Mouse (Mus musculus): ENCODE measurements around the gene Tnfsf4. TPM values are rescaled to one million over a fixed set of nuclear protein-coding genes. Genes with fewer than 3 reads are reported as not detected.

Tnfsf4 gene
- polyA plus RNA-seq (2011; ENCODE audit: insufficient read length, low read depth, missing spikeins), result 0.27 TPM in 1 of 2 replicates, not detected in the other

DNA sequence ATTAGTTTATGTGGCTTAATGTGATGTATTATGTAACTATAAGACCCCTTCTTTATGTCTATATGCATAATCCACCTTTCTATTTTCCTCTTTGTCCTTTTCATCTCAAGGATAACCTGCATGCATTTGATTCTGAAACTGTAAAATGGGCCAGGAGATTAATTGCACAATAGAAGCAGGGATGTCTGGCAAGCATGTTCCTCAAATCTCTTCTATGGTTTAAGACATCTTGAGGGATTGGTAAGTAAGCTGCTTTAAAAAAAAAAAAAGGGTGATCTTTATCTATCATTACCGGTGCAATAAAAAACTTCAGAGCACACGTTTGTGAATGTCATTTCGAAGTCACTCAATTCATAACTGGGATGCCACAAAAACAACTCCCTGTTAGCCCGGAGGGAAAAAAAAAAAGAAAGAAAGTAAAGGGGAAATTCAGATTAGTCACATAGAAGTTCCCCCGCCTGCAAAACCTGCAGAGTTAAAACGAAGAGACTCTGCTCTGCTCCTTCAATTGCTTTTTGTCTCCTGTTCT lies at the start of gene Tnfsf4:
Gene Tnfsf4, plus strand, starts transcription at position 479 of the 529 bp plus-strand sequence.
- Histone ChIP-seq H3K4me3 (ENCODE audit: insufficient read depth, low read length) (no peak within 1 kb of the TSS), H3K27ac (ENCODE audit: insufficient read depth, low read length) (peak within 1 kb of the TSS; percentile 47)

GRCm38 (mm10) chr1:161350981-161351380 lies 44.2 kb upstream of the Tnfsf4 start:
- Histone ChIP-seq H3K4me3 (ENCODE audit: insufficient read depth, low read length) (no peak overlapping the region), H3K4me1 (ENCODE audit: control insufficient read depth, insufficient read depth, low read length) (peaks cover 2% of the 10 kb centered on the region), H3K27ac (ENCODE audit: insufficient read depth, low read length) (no peak overlapping the region)
- no peak for TF ChIP-seq POLR2A (IDR thresholded peaks at IDR 0.05; ENCODE audit: low read depth, low read length)
- no peak for TF ChIP-seq CTCF (IDR thresholded peaks at IDR 0.05; ENCODE audit: borderline replicate concordance, insufficient read depth, low read length)

More for the DNA sequence above, at the start of gene Tnfsf4:
- H3K4me1 ChIP-seq (ENCODE audit: control insufficient read depth, insufficient read depth, low read length), result peaks cover 7% of the 10 kb centered on the region
- TF ChIP-seq POLR2A (IDR thresholded peaks at IDR 0.05; ENCODE audit: low read depth, low read length), result no peak
- TF ChIP-seq CTCF (IDR thresholded peaks at IDR 0.05; ENCODE audit: borderline replicate concordance, insufficient read depth, low read length), result no peak

DNA sequence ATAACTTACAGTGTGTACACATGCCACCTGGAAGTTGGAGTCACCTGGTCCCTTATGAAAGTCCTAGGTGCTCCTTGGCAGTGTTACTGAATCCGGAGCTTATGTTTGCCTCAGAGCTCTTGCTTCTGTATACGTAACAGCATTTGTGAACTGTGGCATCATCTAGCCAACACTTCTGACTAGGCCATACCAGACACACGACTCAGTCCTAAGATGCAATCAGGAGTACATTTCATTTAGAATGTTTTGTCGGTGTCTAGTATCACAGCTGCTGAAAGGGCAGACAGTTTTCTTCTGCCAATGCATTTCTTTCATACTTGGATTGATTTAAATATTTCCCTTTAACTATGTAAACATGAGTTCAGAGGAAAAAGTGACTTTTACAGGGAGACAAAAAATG lies 30.2 kb upstream of the Tnfsf4 start:
- Histone ChIP-seq H3K4me1 (ENCODE audit: control insufficient read depth, insufficient read depth, low read length) (peaks cover 7% of the 10 kb centered on the region), H3K27ac (ENCODE audit: insufficient read depth, low read length) (peak overlapping the region; percentile 37)

GRCm38 (mm10) chr1:161371919-161372318 lies 23.3 kb upstream of the Tnfsf4 start:
- TF ChIP-seq POLR2A (IDR thresholded peaks at IDR 0.05; ENCODE audit: low read depth, low read length) (no peak), CTCF (IDR thresholded peaks at IDR 0.05; ENCODE audit: borderline replicate concordance, insufficient read depth, low read length) (no peak)
- Histone ChIP-seq H3K4me1 (ENCODE audit: control insufficient read depth, insufficient read depth, low read length) (peaks cover 5% of the 10 kb centered on the region; the same call in 1 of the 2 replicates), H3K27ac (ENCODE audit: insufficient read depth, low read length) (no peak overlapping the region), H3K4me3 (ENCODE audit: insufficient read depth, low read length) (no peak overlapping the region)

More for the DNA sequence above, 30.2 kb upstream of the Tnfsf4 start:
- TF ChIP-seq POLR2A (IDR thresholded peaks at IDR 0.05; ENCODE audit: low read depth, low read length), result no peak
- no peak for TF ChIP-seq CTCF (IDR thresholded peaks at IDR 0.05; ENCODE audit: borderline replicate concordance, insufficient read depth, low read length)
- H3K4me3 ChIP-seq (ENCODE audit: insufficient read depth, low read length), result no peak overlapping the region

GRCm38 (mm10) chr1:161375866-161376265 lies 19.3 kb upstream of the Tnfsf4 start:
- Histone ChIP-seq H3K4me1 (ENCODE audit: control insufficient read depth, insufficient read depth, low read length) (peaks cover 9% of the 10 kb centered on the region; the same call in 1 of the 2 replicates), H3K27ac (ENCODE audit: insufficient read depth, low read length) (no peak overlapping the region), H3K4me3 (ENCODE audit: insufficient read depth, low read length) (no peak overlapping the region)
- TF ChIP-seq POLR2A (IDR thresholded peaks at IDR 0.05; ENCODE audit: low read depth, low read length), result no peak
- no peak for TF ChIP-seq CTCF (IDR thresholded peaks at IDR 0.05; ENCODE audit: borderline replicate concordance, insufficient read depth, low read length)

DNA sequence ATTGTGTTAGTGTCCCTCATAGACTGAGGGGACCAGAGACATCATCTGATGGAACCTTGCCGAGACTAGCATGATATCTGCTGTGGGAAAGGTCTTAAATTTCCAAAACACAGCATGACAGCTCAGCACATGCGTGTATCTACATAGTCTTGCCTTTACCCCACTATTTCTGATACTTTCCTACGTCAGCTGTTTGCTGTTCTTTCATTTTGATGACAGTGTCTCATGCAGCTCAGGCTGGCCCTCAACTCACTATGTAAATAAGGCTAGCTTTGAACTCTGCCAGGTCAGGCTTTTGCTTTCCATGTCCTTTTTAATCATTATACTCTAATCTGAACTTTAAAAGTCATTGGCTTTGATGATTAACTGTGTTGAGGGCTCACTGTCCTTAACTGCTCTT lies 16.6 kb upstream of the Tnfsf4 start:
- no peak overlapping the region for H3K27ac ChIP-seq (ENCODE audit: insufficient read depth, low read length)
- TF ChIP-seq CTCF (IDR thresholded peaks at IDR 0.05; ENCODE audit: borderline replicate concordance, insufficient read depth, low read length), result no peak
- no peak for TF ChIP-seq POLR2A (IDR thresholded peaks at IDR 0.05; ENCODE audit: low read depth, low read length)
- H3K4me3 ChIP-seq (ENCODE audit: insufficient read depth, low read length), result no peak overlapping the region
- peaks cover 9% of the 10 kb centered on the region; the same call in 1 of the 2 replicates for H3K4me1 ChIP-seq (ENCODE audit: control insufficient read depth, insufficient read depth, low read length)

DNA sequence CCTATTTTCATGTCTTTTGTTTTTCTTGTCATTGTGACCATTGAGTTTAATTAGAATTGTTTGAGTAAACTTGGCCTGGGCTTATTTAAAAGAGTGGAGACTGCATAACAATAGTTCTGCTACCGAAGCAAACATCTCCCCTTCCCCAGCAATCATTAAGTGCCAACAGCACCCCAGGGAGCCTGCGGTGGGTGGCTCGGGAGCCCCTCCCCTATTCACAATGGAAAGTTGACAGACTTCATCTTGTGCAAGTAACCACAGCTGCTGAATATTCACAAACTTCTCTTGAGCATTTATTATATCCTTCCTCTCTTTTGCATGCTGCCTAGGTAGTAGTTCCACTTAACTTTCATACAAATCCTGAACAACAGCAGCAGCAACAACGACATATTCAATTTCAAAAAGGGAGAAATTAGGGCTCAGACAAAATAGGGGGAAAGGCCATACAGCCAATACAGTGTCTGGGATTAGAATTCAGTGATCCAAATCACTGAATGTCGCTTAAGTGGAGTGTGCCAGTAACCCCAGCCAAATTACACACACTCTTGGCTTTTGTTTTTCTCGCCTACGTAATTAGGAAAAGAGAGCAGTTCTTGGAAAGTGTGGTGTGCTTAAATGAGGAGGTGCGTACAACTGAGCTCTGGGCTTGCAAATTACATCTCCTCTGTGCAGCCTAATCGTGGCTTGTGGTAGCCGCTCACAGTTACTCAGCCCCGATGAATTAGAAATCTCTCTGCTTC lies 15.4 kb upstream of the Tnfsf4 start:
- Histone ChIP-seq H3K27ac (ENCODE audit: insufficient read depth, low read length) (no peak overlapping the region), H3K4me3 (ENCODE audit: insufficient read depth, low read length) (no peak overlapping the region), H3K4me1 (ENCODE audit: control insufficient read depth, insufficient read depth, low read length) (peaks cover 9% of the 10 kb centered on the region; the same call in 1 of the 2 replicates)
- TF ChIP-seq CTCF (IDR thresholded peaks at IDR 0.05; ENCODE audit: borderline replicate concordance, insufficient read depth, low read length), result no peak
- no peak for TF ChIP-seq POLR2A (IDR thresholded peaks at IDR 0.05; ENCODE audit: low read depth, low read length)

GRCm38 (mm10) chr1:161380425-161380780 lies 14.8 kb upstream of the Tnfsf4 start:
- no peak for TF ChIP-seq POLR2A (IDR thresholded peaks at IDR 0.05; ENCODE audit: low read depth, low read length)
- TF ChIP-seq CTCF (IDR thresholded peaks at IDR 0.05; ENCODE audit: borderline replicate concordance, insufficient read depth, low read length), result no peak

GRCm38 (mm10) chr1:161390066-161390465 lies 5.1 kb upstream of the Tnfsf4 start:
- Histone ChIP-seq H3K4me1 (ENCODE audit: control insufficient read depth, insufficient read depth, low read length) (peaks cover 4% of the 10 kb centered on the region; the same call in 1 of the 2 replicates), H3K4me3 (ENCODE audit: insufficient read depth, low read length) (no peak overlapping the region), H3K27ac (ENCODE audit: insufficient read depth, low read length) (no peak overlapping the region)
- no peak for TF ChIP-seq POLR2A (IDR thresholded peaks at IDR 0.05; ENCODE audit: low read depth, low read length)
- no peak for TF ChIP-seq CTCF (IDR thresholded peaks at IDR 0.05; ENCODE audit: borderline replicate concordance, insufficient read depth, low read length)

More at GRCm38 (mm10) chr1:161380425-161380780, 14.8 kb upstream of the Tnfsf4 start:
- Histone ChIP-seq H3K4me3 (ENCODE audit: insufficient read depth, low read length) (no peak overlapping the region), H3K4me1 (ENCODE audit: control insufficient read depth, insufficient read depth, low read length) (peaks cover 9% of the 10 kb centered on the region; the same call in 1 of the 2 replicates), H3K27ac (ENCODE audit: insufficient read depth, low read length) (no peak overlapping the region)

GRCm38 (mm10) chr1:161392906-161393305 lies 2.3 kb upstream of the Tnfsf4 start:
- TF ChIP-seq CTCF (IDR thresholded peaks at IDR 0.05; ENCODE audit: borderline replicate concordance, insufficient read depth, low read length), result no peak
- no peak for TF ChIP-seq POLR2A (IDR thresholded peaks at IDR 0.05; ENCODE audit: low read depth, low read length)
- H3K4me3 ChIP-seq (ENCODE audit: insufficient read depth, low read length), result no peak overlapping the region
- H3K27ac ChIP-seq (ENCODE audit: insufficient read depth, low read length), result no peak overlapping the region
- H3K4me1 ChIP-seq (ENCODE audit: control insufficient read depth, insufficient read depth, low read length), result peaks cover 9% of the 10 kb centered on the region
